Mouse (Mus musculus): Measurements from ENCODE around the gene Cers6.

- TF ChIP-seq CTCF (IDR thresholded peaks at IDR 0.05; ENCODE audit: control insufficient read depth, insufficient read depth, low read length) (no peak), POLR2A (IDR thresholded peaks at IDR 0.05; ENCODE audit: borderline replicate concordance, control insufficient read depth, low read depth, low read length) (no peak)
These were observed 192.1 kb downstream of the Cers6 start for GRCm38 (mm10) chr2:69053210-69053858.

Data from bone marrow, adult 2 months (tissue).